ENCODE assay signal across 8 mouse cellular contexts in genomic region chr16:75908635-75909494, GRCm38 (mm10).
DNase-seq lines count a peak whose midpoint lies in the region; ATAC-seq and TF ChIP-seq lines count a peak whose summit lies in the region.

No protein-coding gene starts in this region.

- DNase-seq in adrenal gland, postnatal 14 days, result peak; percentile 11
- no peak for DNase-seq in adrenal gland, adult 8-10 months
- peak; percentile 28 for DNase-seq in G1E (ENCODE audit: low spot score)
- peak; percentile 3 to 5 for DNase-seq in kidney, postnatal 4 days
- peak; percentile 87 for DNase-seq in naive thymus-derived CD4-positive, alpha-beta T cell, adult 2 months (ENCODE audit: low read depth)
- DNase-seq in urinary bladder, postnatal 25 days (ENCODE audit: low spot score), result no peak
- no peak for DNase-seq in cerebellum, adult 2 months
- no peak for DNase-seq in ovary, postnatal 36 days (ENCODE audit: low spot score)

- no peaks in the 10 kb centered on the region for H3K27me3 ChIP-seq in G1E (ENCODE audit: insufficient read depth, low read length)
- no peaks in the 10 kb centered on the region for H3K27me3 ChIP-seq in cerebellum, adult 2 months (ENCODE audit: control insufficient read depth, insufficient read depth, low read length)

- peak overlapping the region; percentile 69 for H3K4me3 ChIP-seq in G1E (ENCODE audit: low read depth, low read length)
- H3K4me3 ChIP-seq in cerebellum, adult 2 months (replicated peaks; ENCODE audit: insufficient read depth, low read depth, low read length), result no peak overlapping the region

- H3K4me1 ChIP-seq in G1E (ENCODE audit: insufficient read depth, low read depth, low read length), result peaks cover 30% of the 10 kb centered on the region
- H3K4me1 ChIP-seq in cerebellum, adult 2 months (ENCODE audit: control insufficient read depth, insufficient read depth, low read length), result no peaks in the 10 kb centered on the region

- H3K36me3 ChIP-seq in G1E (replicated peaks), result peaks cover 8% of the 10 kb centered on the region

- H3K9me3 ChIP-seq in G1E (replicated peaks), result no peaks in the 10 kb centered on the region

- TF ChIP-seq CTCF in G1E (IDR thresholded peaks at IDR 0.05; ENCODE audit: low read depth, low read length), result no peak
- no peak for TF ChIP-seq CTCF in cerebellum, adult 2 months (IDR thresholded peaks at IDR 0.05; ENCODE audit: borderline replicate concordance, insufficient read depth, low read depth, low read length)

- no peak for TF ChIP-seq POLR2A in cerebellum, adult 2 months (IDR thresholded peaks at IDR 0.05; ENCODE audit: borderline replicate concordance, insufficient read depth, low read length)

- ATAC-seq in G1E (ENCODE audit: extremely low read depth, insufficient number of reproducible peaks, low FRiP score, poor library complexity, severe bottlenecking), result peak; percentile 99

- WGBS in cerebellum, adult 2 months, result 80% methylated on average over 8 of the region's 8 CpGs

- no peak overlapping the region for H3K27ac ChIP-seq in cerebellum, adult 2 months (ENCODE audit: insufficient read depth, low read length)

Comparison
In these comparisons a context has a peak if more than half of its experiments do, and no peak if none do; other contexts are left out.
1. DNase-seq: peak in adrenal gland, postnatal 14 days (single experiment), G1E (single experiment), kidney, postnatal 4 days (2 of 2) and naive thymus-derived CD4-positive, alpha-beta T cell, adult 2 months (single experiment); none in adrenal gland, adult 8-10 months (single experiment), urinary bladder, postnatal 25 days (single experiment), cerebellum, adult 2 months (0 of 2) and ovary, postnatal 36 days (single experiment).